Comparison of ENCODE assay signal across 8 mouse cellular contexts in genomic region chr11:100575484-100575855, GRCm38 (mm10). TPM values are rescaled to one million over a fixed set of nuclear protein-coding genes. Genes with fewer than 3 reads are reported as not detected.
A peak's percentile ranks its signal among the peaks of the same experiment; 100 is the strongest.
DNase-seq lines count a peak whose midpoint lies in the region; ATAC-seq and TF ChIP-seq lines count a peak whose summit lies in the region.

No protein-coding gene starts in this region.

- no peaks in the 10 kb centered on the region for H3K9me3 ChIP-seq in forebrain, postnatal 0 days (ENCODE audit: low read length)
- H3K9me3 ChIP-seq in limb, embryonic 13.5 days: no peaks in the 10 kb centered on the region
- H3K9me3 ChIP-seq in neural tube, embryonic 15.5 days (replicated peaks): no peaks in the 10 kb centered on the region

- DNase-seq in kidney, adult 2 months: no peak
- DNase-seq in kidney, postnatal 4 days: no peak
- peak; percentile 94 for DNase-seq in brain, adult 2 months (ENCODE audit: low read depth, low spot score)
- no peak for DNase-seq in forebrain, postnatal 0 days
- no peak for DNase-seq in spleen, postnatal 4 days (ENCODE audit: low spot score in 2 of 2)
- no peak for DNase-seq in kidney, adult 18-20 months

- no peaks in the 10 kb centered on the region for H3K27me3 ChIP-seq in kidney, adult 2 months (replicated peaks; ENCODE audit: control insufficient read depth, insufficient read depth, low read length)
- peaks cover 6% of the 10 kb centered on the region for H3K27me3 ChIP-seq in forebrain, postnatal 0 days (ENCODE audit: insufficient read depth, low read length)
- H3K27me3 ChIP-seq in limb, embryonic 13.5 days: peaks cover 17% of the 10 kb centered on the region
- H3K27me3 ChIP-seq in neural tube, embryonic 15.5 days (replicated peaks): no peaks in the 10 kb centered on the region

- TF ChIP-seq CTCF in kidney, adult 2 months (conservative IDR thresholded peaks at IDR 0.05; ENCODE audit: insufficient read depth, insufficient read length, low read depth, low read length): no peak
- TF ChIP-seq CTCF in forebrain, postnatal 0 days (IDR thresholded peaks at IDR 0.05; ENCODE audit: low read depth): no peak

- H3K4me3 ChIP-seq in kidney, adult 2 months (ENCODE audit: insufficient read depth, low read depth, low read length): peak overlapping the region; percentile 78
- H3K4me3 ChIP-seq in forebrain, postnatal 0 days (ENCODE audit: low read depth, low read length): peak overlapping the region; percentile 62
- peak overlapping the region; percentile 65 for H3K4me3 ChIP-seq in limb, embryonic 13.5 days
- peak overlapping the region; percentile 58 for H3K4me3 ChIP-seq in neural tube, embryonic 15.5 days (replicated peaks)

- H3K4me1 ChIP-seq in kidney, adult 2 months (ENCODE audit: control insufficient read depth, insufficient read depth, low read length): peaks cover 6% of the 10 kb centered on the region; the same call in 1 of the 2 replicates
- H3K4me1 ChIP-seq in forebrain, postnatal 0 days (ENCODE audit: insufficient read depth): no peaks in the 10 kb centered on the region
- H3K4me1 ChIP-seq in limb, embryonic 13.5 days: peaks cover 24% of the 10 kb centered on the region
- H3K4me1 ChIP-seq in neural tube, embryonic 15.5 days: peaks cover 45% of the 10 kb centered on the region

- no peak overlapping the region for H3K27ac ChIP-seq in kidney, adult 2 months (ENCODE audit: insufficient read depth, low read depth, low read length)
- H3K27ac ChIP-seq in forebrain, postnatal 0 days (ENCODE audit: low read depth, low read length): 0 out of 2 replicates have a peak overlapping the region, but pooled peaks have one; percentile 36
- peak overlapping the region; percentile 74; the same call in 1 of the 2 replicates for H3K27ac ChIP-seq in limb, embryonic 13.5 days
- H3K27ac ChIP-seq in neural tube, embryonic 15.5 days (replicated peaks): peak overlapping the region; percentile 77

- TF ChIP-seq POLR2A in kidney, adult 2 months (IDR thresholded peaks at IDR 0.05; ENCODE audit: low read depth, low read length): no peak

- ATAC-seq in forebrain, postnatal 0 days: peak; percentile 8; the same call in 1 of the 2 replicates
- ATAC-seq in limb, embryonic 13.5 days (ENCODE audit: low FRiP score, low read depth): 0 out of 2 replicates have a peak, but pooled peaks have one; percentile 7
- 0 out of 2 replicates have a peak, but pooled peaks have one; percentile 12 for ATAC-seq in neural tube, embryonic 15.5 days (ENCODE audit: low FRiP score)

- H3K4me2 ChIP-seq in forebrain, postnatal 0 days (ENCODE audit: low read depth): peak overlapping the region; percentile 79
- H3K4me2 ChIP-seq in limb, embryonic 13.5 days (replicated peaks): peak overlapping the region; percentile 73
- peak overlapping the region; percentile 87 for H3K4me2 ChIP-seq in neural tube, embryonic 15.5 days

- peak overlapping the region; percentile 63 for H3K9ac ChIP-seq in forebrain, postnatal 0 days
- H3K9ac ChIP-seq in limb, embryonic 13.5 days: peak overlapping the region; percentile 72
- peak overlapping the region; percentile 54 for H3K9ac ChIP-seq in neural tube, embryonic 15.5 days (replicated peaks)

- no peaks in the 10 kb centered on the region for H3K36me3 ChIP-seq in kidney, adult 2 months (ENCODE audit: control insufficient read depth, insufficient read depth, low read length)
- H3K36me3 ChIP-seq in forebrain, postnatal 0 days (ENCODE audit: insufficient read depth): peaks cover 10% of the 10 kb centered on the region
- peaks cover 33% of the 10 kb centered on the region for H3K36me3 ChIP-seq in limb, embryonic 13.5 days
- peaks cover 14% of the 10 kb centered on the region for H3K36me3 ChIP-seq in neural tube, embryonic 15.5 days

- 58% methylated on average over 2 of the region's 2 CpGs for WGBS in kidney, adult 2 months
- 44% methylated on average over 2 of the region's 2 CpGs for WGBS in forebrain, postnatal 0 days
- WGBS in limb, embryonic 13.5 days: 53% methylated on average over 2 of the region's 2 CpGs
- WGBS in neural tube, embryonic 15.5 days: 47% methylated on average over 2 of the region's 2 CpGs

RNA-seq across cellular contexts. Expression of gene Cnp, which starts 0.8 kb away (rescaled TPM):
- 10.5 and 13.5 TPM in 2 replicates for polyA plus RNA-seq in kidney, adult 2 months (2012; rRNA removed)
- total RNA-seq in forebrain, postnatal 0 days (2014; rRNA removed): 37.3 and 41.5 TPM in 2 replicates
- 44.8 and 56.2 TPM in 2 replicates for polyA plus RNA-seq in forebrain, postnatal 0 days (2015; fragmentation: Nextera tagmentation; extraction: Ambion mirVana)
- 31.7 and 33.2 TPM in 2 replicates for polyA plus RNA-seq in limb, embryonic 13.5 days (2015; fragmentation: Nextera tagmentation; extraction: Ambion mirVana)
- 62.0 and 74.6 TPM in 2 replicates for polyA plus RNA-seq in neural tube, embryonic 15.5 days (2015; fragmentation: Nextera tagmentation; extraction: Ambion mirVana)

RNA-seq across cellular contexts. Expression of gene Ttc25, which starts 30.1 kb away (rescaled TPM):
- polyA plus RNA-seq in kidney, adult 2 months (2012; rRNA removed): 0.84 and 1.4 TPM in 2 replicates
- total RNA-seq in forebrain, postnatal 0 days (2014; rRNA removed): 1.2 and 2.2 TPM in 2 replicates
- polyA plus RNA-seq in forebrain, postnatal 0 days (2015; fragmentation: Nextera tagmentation; extraction: Ambion mirVana): 1.1 and 1.8 TPM in 2 replicates
- polyA plus RNA-seq in limb, embryonic 13.5 days (2015; fragmentation: Nextera tagmentation; extraction: Ambion mirVana): 0.61 and 0.69 TPM in 2 replicates
- 1.2 and 2.1 TPM in 2 replicates for polyA plus RNA-seq in neural tube, embryonic 15.5 days (2015; fragmentation: Nextera tagmentation; extraction: Ambion mirVana)

RNA-seq across cellular contexts. Expression of gene Nkiras2, which starts 43.6 kb away (rescaled TPM):
- polyA plus RNA-seq in kidney, adult 2 months (2012; rRNA removed): 60.5 and 63.1 TPM in 2 replicates
- 83.0 and 100 TPM in 2 replicates for total RNA-seq in forebrain, postnatal 0 days (2014; rRNA removed)
- 81.1 and 81.4 TPM in 2 replicates for polyA plus RNA-seq in forebrain, postnatal 0 days (2015; fragmentation: Nextera tagmentation; extraction: Ambion mirVana)
- polyA plus RNA-seq in limb, embryonic 13.5 days (2015; fragmentation: Nextera tagmentation; extraction: Ambion mirVana): 81.6 and 84.1 TPM in 2 replicates
- polyA plus RNA-seq in neural tube, embryonic 15.5 days (2015; fragmentation: Nextera tagmentation; extraction: Ambion mirVana): 90.1 and 96.3 TPM in 2 replicates

RNA-seq across cellular contexts. Expression of gene Dnajc7, which starts 44.5 kb away (rescaled TPM):
- 30.0 and 45.6 TPM in 2 replicates for polyA plus RNA-seq in kidney, adult 2 months (2012; rRNA removed)
- total RNA-seq in forebrain, postnatal 0 days (2014; rRNA removed): 104 and 111 TPM in 2 replicates
- 232 and 248 TPM in 2 replicates for polyA plus RNA-seq in forebrain, postnatal 0 days (2015; fragmentation: Nextera tagmentation; extraction: Ambion mirVana)
- 280 and 283 TPM in 2 replicates for polyA plus RNA-seq in limb, embryonic 13.5 days (2015; fragmentation: Nextera tagmentation; extraction: Ambion mirVana)
- polyA plus RNA-seq in neural tube, embryonic 15.5 days (2015; fragmentation: Nextera tagmentation; extraction: Ambion mirVana): 287 and 298 TPM in 2 replicates

RNA-seq across cellular contexts. Expression of gene Acly, which starts 47.7 kb away (rescaled TPM):
- 181 and 191 TPM in 2 replicates for polyA plus RNA-seq in kidney, adult 2 months (2012; rRNA removed)
- total RNA-seq in forebrain, postnatal 0 days (2014; rRNA removed): 199 and 203 TPM in 2 replicates
- 89.9 and 109 TPM in 2 replicates for polyA plus RNA-seq in forebrain, postnatal 0 days (2015; fragmentation: Nextera tagmentation; extraction: Ambion mirVana)
- polyA plus RNA-seq in limb, embryonic 13.5 days (2015; fragmentation: Nextera tagmentation; extraction: Ambion mirVana): 139 and 160 TPM in 2 replicates
- polyA plus RNA-seq in neural tube, embryonic 15.5 days (2015; fragmentation: Nextera tagmentation; extraction: Ambion mirVana): 213 and 218 TPM in 2 replicates
